Mouse (Mus musculus): Measurements from ENCODE around the gene D430041D05Rik.

The D430041D05Rik gene

DNA sequence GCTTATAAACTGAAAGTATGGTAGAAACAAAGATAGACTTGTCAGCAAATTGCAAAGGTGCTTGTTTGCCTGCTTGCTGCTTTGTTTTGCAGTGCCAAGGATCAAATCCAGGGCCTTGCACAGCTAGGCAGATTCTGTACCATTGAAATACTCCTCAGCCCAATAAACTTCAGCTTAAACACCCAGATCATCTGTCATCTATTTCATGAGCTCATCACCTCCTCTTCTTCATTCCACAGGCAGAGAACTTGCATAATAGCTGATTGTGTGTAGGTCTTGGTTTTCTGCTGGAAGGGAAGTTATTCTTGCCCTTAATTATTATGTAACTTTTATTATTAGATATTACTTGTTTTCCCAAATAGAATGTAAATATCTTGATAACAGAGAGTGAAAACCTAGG lies 73.2 kb downstream of the D430041D05Rik start:
- no peak for DNase-seq (ENCODE audit: low spot score)

DNA sequence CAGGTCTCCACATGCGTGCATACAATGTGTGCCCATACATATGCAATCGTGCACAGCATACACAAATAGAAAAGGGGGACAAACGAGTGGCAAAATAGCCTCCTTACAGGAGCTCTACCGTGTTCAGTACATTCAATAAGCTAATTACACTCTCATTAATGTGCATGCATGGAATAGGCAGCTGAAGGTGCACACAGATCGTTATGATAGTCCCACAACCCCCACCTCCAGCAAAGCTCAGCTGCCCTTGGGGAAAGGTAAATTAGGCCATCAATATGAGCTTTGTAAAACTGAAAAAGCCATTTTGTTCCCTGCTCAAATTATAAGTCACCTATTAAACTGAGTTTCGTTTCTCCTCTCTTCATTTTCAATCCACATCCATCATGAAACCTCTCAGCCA lies 75.0 kb downstream of the D430041D05Rik start:
- no peak for DNase-seq (ENCODE audit: low spot score)

- DNase-seq (ENCODE audit: low spot score): no peak
Observed at GRCm38 (mm10) chr2:104333952-104334351, 76.9 kb downstream of the D430041D05Rik start.

- DNase-seq (ENCODE audit: low spot score): no peak
Observed at GRCm38 (mm10) chr2:104332707-104333106, 78.1 kb downstream of the D430041D05Rik start.

DNA sequence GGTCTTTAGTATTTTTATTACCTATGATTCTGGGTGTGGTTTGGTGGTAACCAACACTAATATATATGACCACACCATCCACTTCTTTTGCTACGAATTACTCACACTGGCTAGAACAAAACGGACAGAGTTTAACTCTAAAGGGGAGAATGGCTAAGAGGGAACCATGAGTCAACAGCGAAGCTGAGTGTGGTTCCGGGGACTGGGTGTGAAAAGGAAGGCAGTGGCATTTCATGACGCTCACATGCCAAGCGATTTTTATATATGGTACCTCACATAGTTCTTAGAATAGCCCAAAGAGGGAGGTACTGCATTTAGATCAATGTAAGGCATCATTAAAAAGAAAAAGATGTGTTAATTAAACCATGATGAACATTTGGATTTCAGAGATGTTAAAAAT lies 79.6 kb downstream of the D430041D05Rik start:
- DNase-seq (ENCODE audit: low spot score): no peak

GRCm38 (mm10) chr2:104327116-104327794 lies 83.6 kb downstream of the D430041D05Rik start:
- DNase-seq (ENCODE audit: low spot score): no peak

DNA sequence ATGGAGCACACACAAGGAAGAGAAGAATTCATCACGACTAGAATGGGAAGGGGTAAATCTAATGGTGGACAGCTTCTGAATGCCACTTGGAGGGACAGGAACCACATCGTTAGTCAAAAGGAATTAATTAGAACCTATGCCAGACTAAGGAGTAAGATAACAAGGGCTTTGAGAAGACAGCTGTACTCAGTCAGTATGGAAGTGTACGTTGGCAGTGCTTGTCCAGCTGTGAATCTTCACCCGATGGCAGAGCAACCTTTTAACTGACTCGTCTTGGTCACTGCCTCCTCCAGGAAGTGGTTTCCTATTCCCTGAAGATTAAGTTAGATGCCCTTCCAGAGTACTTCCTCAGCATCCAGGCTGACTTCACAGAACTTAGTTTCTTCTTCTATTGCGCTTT lies 87.0 kb downstream of the D430041D05Rik start:
- no peak for DNase-seq (ENCODE audit: low spot score)

DNA sequence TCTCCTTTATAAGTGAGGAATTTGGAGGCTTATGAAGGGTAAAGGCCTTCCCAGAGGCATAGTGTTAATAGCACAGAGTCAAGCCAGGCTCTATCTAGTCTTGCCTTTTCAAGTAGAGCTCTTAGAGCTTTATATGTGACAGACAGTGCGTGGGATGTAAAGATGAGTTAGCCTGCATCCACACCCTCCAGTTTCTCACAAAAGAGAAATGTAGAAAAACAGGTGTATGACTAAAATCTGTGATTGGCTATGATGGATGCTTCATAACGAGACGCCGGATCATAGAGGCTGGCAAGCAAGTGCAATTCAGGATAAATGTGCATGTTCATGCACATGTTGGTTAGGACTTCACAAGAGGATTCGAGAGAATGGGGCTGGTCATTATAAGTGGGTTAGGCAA lies 87.5 kb downstream of the D430041D05Rik start:
- DNase-seq (ENCODE audit: low spot score): no peak

- no peak for DNase-seq (ENCODE audit: low spot score)
Observed at GRCm38 (mm10) chr2:104320061-104320624, 90.7 kb downstream of the D430041D05Rik start.

DNA sequence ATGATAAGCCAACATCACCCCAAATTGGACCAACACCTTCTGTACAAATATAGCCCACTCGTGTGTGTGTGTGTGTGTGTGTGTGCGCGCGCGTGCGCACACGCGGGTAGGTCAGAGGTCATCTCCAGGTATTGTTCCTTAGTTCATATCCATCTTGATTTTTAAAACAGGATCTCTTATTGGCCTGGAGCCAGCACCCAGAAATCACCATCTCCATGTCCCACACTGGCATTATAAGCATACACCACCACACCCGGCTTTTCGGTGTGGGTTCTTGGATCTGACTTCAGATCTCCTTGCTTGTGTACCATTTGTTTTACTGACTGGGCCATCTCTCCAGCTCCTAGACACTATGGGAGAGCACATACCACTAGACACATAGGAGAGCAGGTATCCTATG lies 91.4 kb downstream of the D430041D05Rik start:
- no peak for DNase-seq (ENCODE audit: low spot score)

GRCm38 (mm10) chr2:104318881-104319280 lies 91.9 kb downstream of the D430041D05Rik start:
- DNase-seq (ENCODE audit: low spot score): no peak

DNA sequence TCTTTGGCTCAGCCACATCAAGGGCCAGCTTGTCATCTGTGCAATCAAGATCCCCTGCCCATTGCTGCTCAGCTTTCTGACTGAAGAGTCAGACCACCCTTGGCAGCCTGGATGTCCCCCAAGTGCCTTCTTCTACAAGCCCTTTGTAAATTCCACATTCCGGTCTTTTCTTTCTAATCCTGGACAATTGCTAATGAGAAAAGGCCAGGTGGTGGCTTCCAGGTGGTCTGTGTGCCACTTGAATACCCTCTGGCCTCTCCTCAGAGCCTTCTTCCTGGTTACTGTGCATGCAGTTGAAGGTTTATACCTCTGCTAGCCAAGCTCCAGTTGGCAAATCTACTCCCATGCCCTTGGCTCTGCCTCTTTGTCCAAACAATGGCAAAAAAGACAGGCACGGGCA lies 92.6 kb downstream of the D430041D05Rik start:
- no peak for DNase-seq (ENCODE audit: low spot score)

DNA sequence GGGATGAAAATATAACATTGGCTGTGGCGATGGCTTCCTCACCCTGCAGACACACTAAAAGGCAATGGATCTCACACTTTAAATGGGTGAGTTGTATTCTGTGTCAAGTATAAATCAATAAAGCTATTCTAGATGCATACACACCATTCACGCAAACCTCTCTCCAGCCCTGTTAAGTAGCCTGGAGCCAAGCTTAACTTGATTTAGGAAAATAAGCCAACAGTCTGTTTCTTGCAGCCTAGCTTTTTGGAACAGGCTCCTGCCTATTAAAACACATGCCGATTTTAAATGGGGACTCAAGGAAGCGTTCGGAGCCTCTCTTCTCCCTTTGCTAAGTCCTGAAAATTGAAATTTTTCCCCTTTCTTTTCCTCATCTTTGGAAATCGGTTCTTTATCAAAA lies 93.2 kb downstream of the D430041D05Rik start:
- DNase-seq (ENCODE audit: low spot score): no peak

GRCm38 (mm10) chr2:104316483-104316882 lies 94.3 kb downstream of the D430041D05Rik start:
- no peak for DNase-seq (ENCODE audit: low spot score)

GRCm38 (mm10) chr2:104313246-104313645 lies 97.6 kb downstream of the D430041D05Rik start:
- no peak for DNase-seq (ENCODE audit: low spot score)

DNA sequence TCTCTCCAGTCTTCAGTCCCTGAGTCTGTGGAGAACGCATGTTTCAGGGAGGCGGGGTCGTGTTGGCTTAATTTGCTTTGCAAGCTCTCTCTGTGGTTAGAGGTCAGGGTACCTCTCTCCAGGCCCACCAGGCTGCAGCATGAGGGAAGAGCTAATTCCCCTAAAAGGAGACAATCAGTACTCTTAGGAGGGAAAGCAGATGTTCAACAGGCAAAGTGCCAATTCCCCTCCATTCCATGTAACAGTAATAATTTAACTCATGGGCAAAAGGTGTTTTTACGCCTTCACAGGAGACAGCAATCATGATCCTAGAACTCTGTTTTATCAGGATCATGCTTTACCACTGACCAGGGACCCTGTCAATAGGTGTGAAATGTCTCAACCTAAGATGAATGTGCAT lies 103.7 kb downstream of the D430041D05Rik start:
- DNase-seq (ENCODE audit: low spot score): no peak

GRCm38 (mm10) chr2:104305722-104306121 lies 105.1 kb downstream of the D430041D05Rik start:
- DNase-seq (ENCODE audit: low spot score): no peak

GRCm38 (mm10) chr2:104299912-104300311 lies 110.9 kb downstream of the D430041D05Rik start:
- no peak for DNase-seq (ENCODE audit: low spot score)

DNA sequence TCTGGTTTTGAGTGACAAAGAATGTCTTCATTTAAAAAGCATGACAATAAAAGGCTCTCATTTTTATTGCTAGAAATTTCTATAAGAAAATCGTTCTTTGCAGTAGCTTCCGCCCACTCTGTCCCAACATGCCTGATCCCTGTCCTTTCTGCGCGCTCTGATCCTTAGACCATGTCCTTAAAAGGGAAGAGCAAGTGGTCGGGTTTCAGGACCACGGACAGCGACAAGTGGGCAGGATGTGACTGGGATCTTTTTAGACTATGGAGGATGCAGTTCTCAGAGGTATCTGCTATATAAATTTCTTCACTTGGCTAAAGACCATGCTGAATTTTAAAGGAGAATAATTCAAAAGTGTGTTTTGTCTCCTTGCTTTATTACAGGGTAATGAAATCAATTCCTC lies 111.7 kb downstream of the D430041D05Rik start:
- DNase-seq (ENCODE audit: low spot score): peak; percentile 62

DNA sequence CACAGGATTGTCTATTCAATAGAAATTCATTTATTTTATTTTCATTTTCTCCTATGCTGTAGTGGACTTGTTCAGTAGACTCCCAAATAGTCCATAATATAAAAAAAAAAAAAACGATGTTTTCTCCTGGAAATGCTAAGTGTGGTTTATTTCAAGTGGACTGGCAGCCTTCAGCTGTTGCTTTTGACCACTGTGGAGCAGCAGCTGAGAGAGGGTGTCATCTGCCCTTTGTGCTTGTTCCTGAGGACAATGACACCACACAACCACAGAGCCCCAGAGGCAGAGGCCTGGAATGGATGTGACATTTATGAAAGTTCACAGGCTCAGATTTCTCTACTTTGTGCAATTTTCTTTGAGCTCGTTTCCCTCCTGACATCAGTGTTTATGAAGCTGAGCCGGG lies 124.0 kb downstream of the D430041D05Rik start:
- no peak for DNase-seq (ENCODE audit: low spot score)

GRCm38 (mm10) chr2:104283401-104283955 lies 127.3 kb downstream of the D430041D05Rik start:
- DNase-seq (ENCODE audit: low spot score): no peak

- DNase-seq (ENCODE audit: low spot score): no peak
Observed at GRCm38 (mm10) chr2:104282835-104283234, 128.0 kb downstream of the D430041D05Rik start.

- no peak for DNase-seq (ENCODE audit: low spot score)
Observed at GRCm38 (mm10) chr2:104267049-104267448, 143.8 kb downstream of the D430041D05Rik start.

DNA sequence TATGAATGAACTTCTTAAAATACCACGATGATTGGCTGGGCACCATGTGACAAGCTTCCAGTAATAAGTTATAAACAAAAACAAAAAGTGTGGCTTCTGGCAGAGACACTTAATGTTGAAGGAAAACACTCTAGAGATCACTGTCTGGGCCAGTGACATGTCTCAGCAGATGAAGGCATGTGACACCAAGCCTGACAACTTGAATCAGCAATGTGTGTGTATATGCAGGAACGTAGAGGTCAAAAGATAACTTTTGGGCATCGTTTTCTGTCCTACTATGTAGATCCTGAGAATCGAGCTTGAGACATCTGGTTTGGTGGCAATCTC lies 149.1 kb downstream of the D430041D05Rik start:
- DNase-seq (ENCODE audit: low spot score): no peak

Measured in ovary, postnatal 14 days (tissue).